Comparison of ENCODE assay signal across 18 mouse cellular contexts in the genomic region with DNA sequence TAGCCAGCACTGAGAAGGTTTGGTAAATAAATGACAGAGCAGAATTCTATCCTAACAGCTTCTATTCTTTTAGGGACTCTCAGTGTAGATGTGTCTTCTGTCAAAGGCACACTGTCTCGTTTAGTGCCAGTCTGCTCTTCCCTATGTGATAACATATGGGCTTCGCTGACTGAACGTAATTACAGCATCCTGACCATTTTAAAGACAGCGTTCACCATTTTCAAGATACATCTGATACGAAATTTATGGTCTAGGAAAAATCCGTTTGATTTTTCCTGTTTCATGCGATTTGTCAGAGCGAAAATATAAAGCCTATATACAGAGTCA.
DNase-seq lines count a peak whose midpoint lies in the region; ATAC-seq lines count a peak whose summit lies in the region.
"Had no signal": no experiment of that assay in that cellular context is flagged by ENCODE, and none has a peak within 500 bp of the region (broad histone marks: within the 10 kb centered on the region; RNA-seq: fewer than 3 reads in every experiment).

No protein-coding gene starts in this region.

- WGBS in kidney, embryonic 15.5 days, result 82% methylated on average over 8 of the region's 8 CpGs
- WGBS in midbrain, embryonic 16.5 days, result 79% methylated on average over 8 of the region's 8 CpGs
- 80% methylated on average over 8 of the region's 8 CpGs for WGBS in midbrain, embryonic 13.5 days
- 49% methylated on average over 8 of the region's 8 CpGs for WGBS in forebrain, embryonic 14.5 days
- 54% methylated on average over 8 of the region's 8 CpGs for WGBS in forebrain, embryonic 16.5 days

- H3K9ac ChIP-seq in kidney, embryonic 15.5 days, result no peak overlapping the region
- no peak overlapping the region for H3K9ac ChIP-seq in midbrain, embryonic 16.5 days (ENCODE audit: low read depth, low read length)
- H3K9ac ChIP-seq in midbrain, embryonic 13.5 days (replicated peaks), result no peak overlapping the region
- no peak overlapping the region for H3K9ac ChIP-seq in forebrain, embryonic 14.5 days (ENCODE audit: low read length)
- no peak overlapping the region for H3K9ac ChIP-seq in forebrain, embryonic 16.5 days (replicated peaks; ENCODE audit: low read depth, low read length)
- H3K9ac ChIP-seq: embryonic facial prominence, embryonic 13.5 days; heart, embryonic 12.5 days; hindbrain, embryonic 14.5 days; intestine, embryonic 15.5 days had no signal

- H3K4me1 ChIP-seq in kidney, embryonic 15.5 days, result peaks cover 10% of the 10 kb centered on the region
- peaks cover 3% of the 10 kb centered on the region; the same call in 1 of the 2 replicates for H3K4me1 ChIP-seq in midbrain, embryonic 16.5 days (ENCODE audit: control insufficient read depth, insufficient read depth, low read length)
- peaks cover 10% of the 10 kb centered on the region; the same call in 1 of the 2 replicates for H3K4me1 ChIP-seq in midbrain, embryonic 13.5 days (replicated peaks)
- peaks cover 12% of the 10 kb centered on the region for H3K4me1 ChIP-seq in forebrain, embryonic 14.5 days (ENCODE audit: control insufficient read depth, insufficient read depth, low read length)
- peaks cover 7% of the 10 kb centered on the region for H3K4me1 ChIP-seq in forebrain, embryonic 16.5 days (replicated peaks; ENCODE audit: control insufficient read depth, insufficient read depth, low read length)
- H3K4me1 ChIP-seq: embryonic facial prominence, embryonic 13.5 days had no signal

- no peak overlapping the region for H3K4me2 ChIP-seq in kidney, embryonic 15.5 days
- H3K4me2 ChIP-seq in midbrain, embryonic 16.5 days (ENCODE audit: low read length), result no peak overlapping the region
- H3K4me2 ChIP-seq in midbrain, embryonic 13.5 days (replicated peaks), result no peak overlapping the region
- H3K4me2 ChIP-seq in forebrain, embryonic 14.5 days (ENCODE audit: low read length), result no peak overlapping the region
- no peak overlapping the region for H3K4me2 ChIP-seq in forebrain, embryonic 16.5 days (ENCODE audit: low read length)
- H3K4me2 ChIP-seq: embryonic facial prominence, embryonic 13.5 days; heart, embryonic 12.5 days; hindbrain, embryonic 14.5 days; intestine, embryonic 15.5 days had no signal

- 0 out of 2 replicates have a peak, but pooled peaks have one; percentile 45 for ATAC-seq in kidney, embryonic 15.5 days (replicated peaks; ENCODE audit: low FRiP score)
- ATAC-seq in midbrain, embryonic 16.5 days, result 0 out of 2 replicates have a peak, but pooled peaks have one; percentile 45
- ATAC-seq in midbrain, embryonic 13.5 days, result no peak
- peak; percentile 73 for ATAC-seq in forebrain, embryonic 14.5 days
- ATAC-seq in forebrain, embryonic 16.5 days, result peak; percentile 79
- ATAC-seq: intestine, embryonic 15.5 days had no signal

- H3K36me3 ChIP-seq in kidney, embryonic 15.5 days, result no peaks in the 10 kb centered on the region
- H3K36me3 ChIP-seq in midbrain, embryonic 16.5 days (ENCODE audit: control insufficient read depth, insufficient read depth, low read length), result no peaks in the 10 kb centered on the region
- no peaks in the 10 kb centered on the region for H3K36me3 ChIP-seq in midbrain, embryonic 13.5 days
- H3K36me3 ChIP-seq in forebrain, embryonic 14.5 days (ENCODE audit: control insufficient read depth, insufficient read depth, low read length), result no peaks in the 10 kb centered on the region
- no peaks in the 10 kb centered on the region for H3K36me3 ChIP-seq in forebrain, embryonic 16.5 days (ENCODE audit: control insufficient read depth, insufficient read depth)
- H3K36me3 ChIP-seq: embryonic facial prominence, embryonic 13.5 days; heart, embryonic 12.5 days; hindbrain, embryonic 10.5 days; intestine, embryonic 15.5 days had no signal

- DNase-seq in kidney, adult 11 months, result no peak
- DNase-seq in forebrain, embryonic 14.5 days (ENCODE audit: low spot score), result peak; percentile 53
- no peak for DNase-seq in cerebellum, adult 11-12 months
- DNase-seq: adrenal gland, adult 2 months; adrenal gland, postnatal 25 days; cerebellum, adult 9-10 months; cerebellum, postnatal 25 days; gastrocnemius, adult 2 months; gastrocnemius, postnatal 25 days had no signal

- no peak overlapping the region for H3K4me3 ChIP-seq in kidney, embryonic 15.5 days (replicated peaks)
- no peak overlapping the region for H3K4me3 ChIP-seq in midbrain, embryonic 16.5 days (ENCODE audit: low read depth, low read length)
- no peak overlapping the region for H3K4me3 ChIP-seq in midbrain, embryonic 13.5 days (replicated peaks)
- H3K4me3 ChIP-seq in forebrain, embryonic 14.5 days (ENCODE audit: low read depth, low read length), result no peak overlapping the region
- no peak overlapping the region for H3K4me3 ChIP-seq in forebrain, embryonic 16.5 days (replicated peaks; ENCODE audit: low read length)
- H3K4me3 ChIP-seq: embryonic facial prominence, embryonic 13.5 days; gastrocnemius, adult 2 months; heart, embryonic 12.5 days; hindbrain, embryonic 10.5 days; intestine, embryonic 15.5 days had no signal

- no peaks in the 10 kb centered on the region for H3K27me3 ChIP-seq in kidney, embryonic 15.5 days
- no peaks in the 10 kb centered on the region for H3K27me3 ChIP-seq in midbrain, embryonic 16.5 days (ENCODE audit: control insufficient read depth, insufficient read depth, low read depth, low read length)
- H3K27me3 ChIP-seq in midbrain, embryonic 13.5 days, result 0 out of 2 replicates have a peak, but pooled peaks cover 3% of the 10 kb centered on the region
- H3K27me3 ChIP-seq in forebrain, embryonic 14.5 days (replicated peaks; ENCODE audit: control insufficient read depth, insufficient read depth, low read length), result no peaks in the 10 kb centered on the region
- no peaks in the 10 kb centered on the region for H3K27me3 ChIP-seq in forebrain, embryonic 16.5 days (replicated peaks; ENCODE audit: control insufficient read depth, insufficient read depth, low read length)
- H3K27me3 ChIP-seq: embryonic facial prominence, embryonic 13.5 days; heart, embryonic 12.5 days; intestine, embryonic 15.5 days had no signal

- no peaks in the 10 kb centered on the region for H3K9me3 ChIP-seq in kidney, embryonic 15.5 days (replicated peaks)
- H3K9me3 ChIP-seq in midbrain, embryonic 16.5 days (replicated peaks; ENCODE audit: control insufficient read depth, low read length, poor library complexity, severe bottlenecking), result no peaks in the 10 kb centered on the region
- no peaks in the 10 kb centered on the region for H3K9me3 ChIP-seq in midbrain, embryonic 13.5 days
- no peaks in the 10 kb centered on the region for H3K9me3 ChIP-seq in forebrain, embryonic 14.5 days (replicated peaks; ENCODE audit: control insufficient read depth, low read length)
- H3K9me3 ChIP-seq in forebrain, embryonic 16.5 days (ENCODE audit: control insufficient read depth, low read length), result no peaks in the 10 kb centered on the region
- H3K9me3 ChIP-seq: embryonic facial prominence, embryonic 13.5 days; heart, embryonic 12.5 days; hindbrain, embryonic 10.5 days; intestine, embryonic 15.5 days had no signal

- H3K27ac ChIP-seq in kidney, embryonic 15.5 days, result no peak overlapping the region
- no peak overlapping the region for H3K27ac ChIP-seq in midbrain, embryonic 16.5 days (ENCODE audit: low read length)
- no peak overlapping the region for H3K27ac ChIP-seq in midbrain, embryonic 13.5 days
- H3K27ac ChIP-seq in forebrain, embryonic 14.5 days (ENCODE audit: low read depth, low read length), result no peak overlapping the region
- no peak overlapping the region for H3K27ac ChIP-seq in forebrain, embryonic 16.5 days (ENCODE audit: low read length)
- H3K27ac ChIP-seq: embryonic facial prominence, embryonic 13.5 days; gastrocnemius, adult 2 months; hindbrain, embryonic 10.5 days; hindbrain, embryonic 14.5 days; intestine, embryonic 15.5 days had no signal
